Mouse (Mus musculus) midbrain, embryonic 13.5 days (tissue): ENCODE results near the gene Arhgef6. TPM values are rescaled to one million over a fixed set of nuclear protein-coding genes. Genes with fewer than 3 reads are reported as not detected.

Source experiments
- ATAC-seq: fragments of 200-750 bp; cut with Nextera tagmentation; 2 replicates; pipeline ENCODE4 v1.8.0; 2017; ENCODE audit warnings: mild to moderate bottlenecking, moderate TSS enrichment, moderate library complexity
- H3K27ac ChIP-seq: fragments of 300-500 bp; sonication (generic); 2 replicates; pipeline ENCODE4 v1.5.1; 2015; ENCODE audit warnings: inconsistent platforms, mild to moderate bottlenecking, moderate library complexity
- H3K27me3 ChIP-seq: fragments of 300-500 bp; sonication (generic); 2 replicates; pipeline ENCODE4 v1.6.1; 2015; ENCODE audit warnings: mild to moderate bottlenecking, inconsistent platforms
- H3K36me3 ChIP-seq: fragments of 300-500 bp; sonication (generic); 2 replicates; pipeline ENCODE4 v1.6.1; 2015; ENCODE audit warnings: mild to moderate bottlenecking, inconsistent platforms
- H3K4me1 ChIP-seq: fragments of 300-500 bp; sonication (generic); replicated peaks from 2 replicates; pipeline ENCODE4 v1.6.1; 2015; ENCODE audit warnings: inconsistent platforms
- H3K4me2 ChIP-seq: fragments of 300-500 bp; sonication (generic); replicated peaks from 2 replicates; pipeline ENCODE4 v1.6.1; 2015; ENCODE audit warnings: moderate library complexity, mild to moderate bottlenecking, inconsistent platforms
- H3K4me3 ChIP-seq: fragments of 300-500 bp; sonication (generic); replicated peaks from 2 replicates; pipeline ENCODE4 v1.5.1; 2015; ENCODE audit warnings: mild to moderate bottlenecking, inconsistent platforms
- H3K9ac ChIP-seq: fragments of 300-500 bp; sonication (generic); replicated peaks from 2 replicates; pipeline ENCODE4 v1.6.1; 2015; ENCODE audit warnings: mild to moderate bottlenecking, inconsistent platforms
- H3K9me3 ChIP-seq: fragments of 300-500 bp; sonication (generic); 2 replicates; pipeline ENCODE4 v1.6.1; 2016; ENCODE audit warnings: mild to moderate bottlenecking, inconsistent platforms
- WGBS: fragments of 180-500 bp; shearing (Covaris S2); methylation state at CpG from one replicate; pipeline ENCODE4 v1.1.7; 2015; 5-methylcytosine and 5-hydroxymethylcytosine counted together
- polyA plus RNA-seq: library from polyadenylated mRNA; unstranded; fragments of >200 nt; fragmentation: Nextera tagmentation; extraction: Ambion mirVana; gene quantifications from 2 replicates; pipeline ENCODE4 v1.2.1, GENCODE M21; 2015

Arhgef6 gene
- 5.7 and 6.2 TPM in 2 replicates for polyA plus RNA-seq

GRCm38 (mm10) chrX:57338371-57339211 is at the start of gene Arhgef6:
Gene Arhgef6, minus strand, starts transcription at chrX:57338729.
- no peak within 1 kb of the TSS for H3K4me3 ChIP-seq
- H3K9ac ChIP-seq = no peak within 1 kb of the TSS
- H3K27me3 ChIP-seq = no peaks in the 10 kb centered on the region
- no peaks in the 10 kb centered on the region for H3K9me3 ChIP-seq
- no peaks in the 10 kb centered on the region for H3K36me3 ChIP-seq
- 74% methylated on average over 18 of the region's 18 CpGs for WGBS
- ATAC-seq = no peak
- H3K27ac ChIP-seq = no peak within 1 kb of the TSS
- H3K4me2 ChIP-seq = no peak within 1 kb of the TSS
- no peaks in the 10 kb centered on the region for H3K4me1 ChIP-seq

- no peaks in the 10 kb centered on the region for H3K4me1 ChIP-seq
- H3K27ac ChIP-seq = no peak overlapping the region
- ATAC-seq = no peak
- H3K9me3 ChIP-seq = no peaks in the 10 kb centered on the region
- H3K4me3 ChIP-seq = no peak overlapping the region
- WGBS = 67% methylated on average over 5 of the region's 5 CpGs
- H3K27me3 ChIP-seq = no peaks in the 10 kb centered on the region
- H3K36me3 ChIP-seq = peaks cover 53% of the 10 kb centered on the region
- H3K4me2 ChIP-seq = no peak overlapping the region
- H3K9ac ChIP-seq = no peak overlapping the region
These were observed 42.4 kb upstream of the Arhgef6 start for GRCm38 (mm10) chrX:57380915-57381314.

GRCm38 (mm10) chrX:57378579-57378978 is 40.0 kb upstream of the Arhgef6 start:
- Histone ChIP-seq H3K27me3 (no peaks in the 10 kb centered on the region), H3K36me3 (peaks cover 37% of the 10 kb centered on the region), H3K27ac (no peak overlapping the region), H3K4me1 (no peaks in the 10 kb centered on the region), H3K9ac (no peak overlapping the region), H3K9me3 (no peaks in the 10 kb centered on the region), H3K4me2 (no peak overlapping the region), H3K4me3 (no peak overlapping the region)
- ATAC-seq = no peak
- WGBS = 83% methylated on average over 3 of the region's 3 CpGs

GRCm38 (mm10) chrX:57377096-57377495 is 38.6 kb upstream of the Arhgef6 start:
- 78% methylated on average over 3 of the region's 3 CpGs for WGBS
- H3K27me3 ChIP-seq = no peaks in the 10 kb centered on the region
- no peak for ATAC-seq

GRCm38 (mm10) chrX:57374029-57374428 is 35.5 kb upstream of the Arhgef6 start:
- Histone ChIP-seq H3K9ac (no peak overlapping the region), H3K4me3 (no peak overlapping the region), H3K4me2 (no peak overlapping the region), H3K4me1 (no peaks in the 10 kb centered on the region), H3K27me3 (no peaks in the 10 kb centered on the region), H3K36me3 (peaks cover 17% of the 10 kb centered on the region), H3K27ac (no peak overlapping the region), H3K9me3 (no peaks in the 10 kb centered on the region)
- 76% methylated on average over 2 of the region's 2 CpGs for WGBS
- no peak for ATAC-seq

More at GRCm38 (mm10) chrX:57377096-57377495, 38.6 kb upstream of the Arhgef6 start:
- Histone ChIP-seq H3K9me3 (no peaks in the 10 kb centered on the region), H3K4me2 (no peak overlapping the region), H3K27ac (no peak overlapping the region), H3K36me3 (peaks cover 33% of the 10 kb centered on the region), H3K4me1 (no peaks in the 10 kb centered on the region), H3K9ac (no peak overlapping the region), H3K4me3 (no peak overlapping the region)

GRCm38 (mm10) chrX:57373543-57373942 is 35.0 kb upstream of the Arhgef6 start:
- 89% methylated on average over 2 of the region's 2 CpGs for WGBS
- peaks cover 13% of the 10 kb centered on the region for H3K36me3 ChIP-seq
- H3K9me3 ChIP-seq = no peaks in the 10 kb centered on the region
- no peak overlapping the region for H3K4me3 ChIP-seq
- no peak overlapping the region for H3K9ac ChIP-seq
- no peak overlapping the region for H3K27ac ChIP-seq
- ATAC-seq = no peak
- H3K4me2 ChIP-seq = no peak overlapping the region
- no peaks in the 10 kb centered on the region for H3K4me1 ChIP-seq
- H3K27me3 ChIP-seq = no peaks in the 10 kb centered on the region

- H3K27ac ChIP-seq = no peak overlapping the region
- no peak overlapping the region for H3K9ac ChIP-seq
- H3K9me3 ChIP-seq = no peaks in the 10 kb centered on the region
- no peak overlapping the region for H3K4me2 ChIP-seq
- WGBS = 84% methylated on average over 4 of the region's 4 CpGs
- no peaks in the 10 kb centered on the region for H3K4me1 ChIP-seq
- no peak overlapping the region for H3K4me3 ChIP-seq
- no peak for ATAC-seq
- H3K27me3 ChIP-seq = no peaks in the 10 kb centered on the region
- H3K36me3 ChIP-seq = peaks cover 10% of the 10 kb centered on the region
These were observed 34.4 kb upstream of the Arhgef6 start for GRCm38 (mm10) chrX:57372965-57373364.

GRCm38 (mm10) chrX:57364891-57365569 is 26.5 kb upstream of the Arhgef6 start:
- H3K9me3 ChIP-seq = no peaks in the 10 kb centered on the region
- H3K4me2 ChIP-seq = no peak overlapping the region
- no peak overlapping the region for H3K27ac ChIP-seq
- no peak for ATAC-seq
- H3K4me3 ChIP-seq = no peak overlapping the region
- H3K9ac ChIP-seq = no peak overlapping the region
- H3K4me1 ChIP-seq = no peaks in the 10 kb centered on the region
- no peaks in the 10 kb centered on the region for H3K36me3 ChIP-seq
- 69% methylated on average over 2 of the region's 2 CpGs for WGBS
- H3K27me3 ChIP-seq = no peaks in the 10 kb centered on the region

GRCm38 (mm10) chrX:57359316-57359715 is 20.8 kb upstream of the Arhgef6 start:
- H3K4me3 ChIP-seq = no peak overlapping the region
- no peaks in the 10 kb centered on the region for H3K27me3 ChIP-seq
- H3K4me2 ChIP-seq = no peak overlapping the region
- no peak overlapping the region for H3K9ac ChIP-seq
- no peaks in the 10 kb centered on the region for H3K4me1 ChIP-seq
- H3K36me3 ChIP-seq = no peaks in the 10 kb centered on the region
- H3K9me3 ChIP-seq = no peaks in the 10 kb centered on the region
- ATAC-seq = no peak
- WGBS = 50% methylated on average over 1 of the region's 1 CpGs
- no peak overlapping the region for H3K27ac ChIP-seq

- Histone ChIP-seq H3K36me3 (no peaks in the 10 kb centered on the region), H3K27me3 (no peaks in the 10 kb centered on the region), H3K27ac (no peak overlapping the region), H3K4me1 (no peaks in the 10 kb centered on the region), H3K9me3 (no peaks in the 10 kb centered on the region), H3K4me2 (no peak overlapping the region), H3K4me3 (no peak overlapping the region), H3K9ac (no peak overlapping the region)
- no peak for ATAC-seq
- 80% methylated on average over 4 of the region's 4 CpGs for WGBS
These were observed 691 bp upstream of the Arhgef6 start for GRCm38 (mm10) chrX:57339220-57339619.

GRCm38 (mm10) chrX:57337582-57337981 is 947 bp downstream of the Arhgef6 start:
- no peak overlapping the region for H3K27ac ChIP-seq
- ATAC-seq = no peak
- H3K4me3 ChIP-seq = no peak overlapping the region
- H3K9ac ChIP-seq = no peak overlapping the region
- H3K36me3 ChIP-seq = no peaks in the 10 kb centered on the region
- no peak overlapping the region for H3K4me2 ChIP-seq
- no peaks in the 10 kb centered on the region for H3K27me3 ChIP-seq
- no peaks in the 10 kb centered on the region for H3K9me3 ChIP-seq
- H3K4me1 ChIP-seq = no peaks in the 10 kb centered on the region

- 89% methylated on average over 9 of the region's 9 CpGs for WGBS
These were observed 1.6 kb downstream of the Arhgef6 start for GRCm38 (mm10) chrX:57336958-57337357.

More at GRCm38 (mm10) chrX:57336958-57337357, 1.6 kb downstream of the Arhgef6 start:
- no peak overlapping the region for H3K27ac ChIP-seq
- H3K27me3 ChIP-seq = no peaks in the 10 kb centered on the region
- no peak overlapping the region for H3K4me2 ChIP-seq
- no peak for ATAC-seq
- no peak overlapping the region for H3K4me3 ChIP-seq
- H3K9me3 ChIP-seq = no peaks in the 10 kb centered on the region
- H3K9ac ChIP-seq = no peak overlapping the region
- no peaks in the 10 kb centered on the region for H3K36me3 ChIP-seq
- H3K4me1 ChIP-seq = no peaks in the 10 kb centered on the region
